Mouse (Mus musculus): Measurements from ENCODE around the gene Gm14085. TPM values are rescaled to one million over a fixed set of nuclear protein-coding genes. Genes with fewer than 3 reads are reported as not detected.

Gene Gm14085
- polyA plus RNA-seq, 1 experiment from 2014 or later: 0.09 TPM

GRCm38 (mm10) chr2:122532136-122532801 is 47.5 kb downstream of the Gm14085 start:
- WGBS: 82% methylated on average over 2 of the region's 2 CpGs
- no peak overlapping the region for H3K9ac ChIP-seq (ENCODE audit: low read depth, low read length)
- H3K36me3 ChIP-seq (ENCODE audit: control insufficient read depth, insufficient read depth, low read length): no peaks in the 10 kb centered on the region
- H3K4me2 ChIP-seq (replicated peaks; ENCODE audit: low read depth, low read length): no peak overlapping the region
- H3K27me3 ChIP-seq (ENCODE audit: control insufficient read depth, insufficient read depth, low read length): no peaks in the 10 kb centered on the region
- H3K4me3 ChIP-seq (ENCODE audit: low read length): no peak overlapping the region
- no peaks in the 10 kb centered on the region for H3K9me3 ChIP-seq (ENCODE audit: control insufficient read depth, low read length)
- H3K27ac ChIP-seq (ENCODE audit: low read depth, low read length): no peak overlapping the region
- no peak for ATAC-seq (ENCODE audit: low FRiP score, low TSS enrichment)
- no peaks in the 10 kb centered on the region for H3K4me1 ChIP-seq (ENCODE audit: control insufficient read depth, insufficient read depth, low read length)

DNA sequence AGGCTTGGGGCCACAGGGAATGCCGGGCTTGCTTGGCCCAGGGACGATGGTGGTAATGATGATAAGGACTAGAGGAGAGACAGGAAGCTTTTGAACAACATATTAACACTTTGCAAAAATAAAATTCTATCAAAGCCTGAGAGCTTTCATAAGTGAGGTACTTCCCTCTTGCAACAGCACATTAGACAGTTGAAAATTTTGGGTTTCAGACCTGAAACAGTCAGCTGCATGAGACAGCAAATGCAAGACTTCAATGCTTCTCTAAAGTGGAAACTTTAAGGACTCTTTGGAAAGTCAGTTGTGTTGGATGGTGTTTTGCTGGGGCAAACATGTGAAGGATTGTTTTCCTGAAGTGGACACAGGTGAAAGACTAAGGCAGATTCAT is 48.1 kb downstream of the Gm14085 start:
- Histone ChIP-seq H3K9ac (ENCODE audit: low read depth, low read length) (no peak overlapping the region), H3K9me3 (ENCODE audit: control insufficient read depth, low read length) (no peaks in the 10 kb centered on the region), H3K27ac (ENCODE audit: low read depth, low read length) (no peak overlapping the region), H3K4me2 (replicated peaks; ENCODE audit: low read depth, low read length) (no peak overlapping the region), H3K4me3 (ENCODE audit: low read length) (no peak overlapping the region), H3K27me3 (ENCODE audit: control insufficient read depth, insufficient read depth, low read length) (no peaks in the 10 kb centered on the region), H3K36me3 (ENCODE audit: control insufficient read depth, insufficient read depth, low read length) (no peaks in the 10 kb centered on the region), H3K4me1 (ENCODE audit: control insufficient read depth, insufficient read depth, low read length) (no peaks in the 10 kb centered on the region)
- no peak for ATAC-seq (ENCODE audit: low FRiP score, low TSS enrichment)
- WGBS: 100% methylated on average over 2 of the region's 2 CpGs

GRCm38 (mm10) chr2:122533378-122533777 is 48.6 kb downstream of the Gm14085 start:
- WGBS: 76% methylated on average over 2 of the region's 2 CpGs
- H3K36me3 ChIP-seq (ENCODE audit: control insufficient read depth, insufficient read depth, low read length): no peaks in the 10 kb centered on the region
- no peak overlapping the region for H3K27ac ChIP-seq (ENCODE audit: low read depth, low read length)
- H3K4me2 ChIP-seq (replicated peaks; ENCODE audit: low read depth, low read length): no peak overlapping the region
- no peaks in the 10 kb centered on the region for H3K27me3 ChIP-seq (ENCODE audit: control insufficient read depth, insufficient read depth, low read length)
- ATAC-seq (ENCODE audit: low FRiP score, low TSS enrichment): no peak
- no peak overlapping the region for H3K4me3 ChIP-seq (ENCODE audit: low read length)
- no peaks in the 10 kb centered on the region for H3K9me3 ChIP-seq (ENCODE audit: control insufficient read depth, low read length)
- H3K4me1 ChIP-seq (ENCODE audit: control insufficient read depth, insufficient read depth, low read length): no peaks in the 10 kb centered on the region
- no peak overlapping the region for H3K9ac ChIP-seq (ENCODE audit: low read depth, low read length)

GRCm38 (mm10) chr2:122534671-122535070 is 49.9 kb downstream of the Gm14085 start:
- Histone ChIP-seq H3K4me3 (ENCODE audit: low read length) (no peak overlapping the region), H3K9me3 (ENCODE audit: control insufficient read depth, low read length) (no peaks in the 10 kb centered on the region), H3K36me3 (ENCODE audit: control insufficient read depth, insufficient read depth, low read length) (no peaks in the 10 kb centered on the region), H3K4me1 (ENCODE audit: control insufficient read depth, insufficient read depth, low read length) (no peaks in the 10 kb centered on the region), H3K27me3 (ENCODE audit: control insufficient read depth, insufficient read depth, low read length) (no peaks in the 10 kb centered on the region), H3K27ac (ENCODE audit: low read depth, low read length) (no peak overlapping the region), H3K4me2 (replicated peaks; ENCODE audit: low read depth, low read length) (no peak overlapping the region), H3K9ac (ENCODE audit: low read depth, low read length) (no peak overlapping the region)
- no peak for ATAC-seq (ENCODE audit: low FRiP score, low TSS enrichment)
- WGBS: 82% methylated on average over 2 of the region's 2 CpGs

GRCm38 (mm10) chr2:122558317-122558716 is 73.6 kb downstream of the Gm14085 start:
- Histone ChIP-seq H3K27ac (ENCODE audit: low read depth, low read length) (no peak overlapping the region), H3K27me3 (ENCODE audit: control insufficient read depth, insufficient read depth, low read length) (no peaks in the 10 kb centered on the region), H3K9ac (ENCODE audit: low read depth, low read length) (no peak overlapping the region), H3K4me2 (replicated peaks; ENCODE audit: low read depth, low read length) (no peak overlapping the region), H3K4me1 (ENCODE audit: control insufficient read depth, insufficient read depth, low read length) (no peaks in the 10 kb centered on the region), H3K4me3 (ENCODE audit: low read length) (no peak overlapping the region), H3K36me3 (ENCODE audit: control insufficient read depth, insufficient read depth, low read length) (no peaks in the 10 kb centered on the region), H3K9me3 (ENCODE audit: control insufficient read depth, low read length) (no peaks in the 10 kb centered on the region)
- 39% methylated on average over 2 of the region's 2 CpGs for WGBS
- ATAC-seq (ENCODE audit: low FRiP score, low TSS enrichment): no peak

DNA sequence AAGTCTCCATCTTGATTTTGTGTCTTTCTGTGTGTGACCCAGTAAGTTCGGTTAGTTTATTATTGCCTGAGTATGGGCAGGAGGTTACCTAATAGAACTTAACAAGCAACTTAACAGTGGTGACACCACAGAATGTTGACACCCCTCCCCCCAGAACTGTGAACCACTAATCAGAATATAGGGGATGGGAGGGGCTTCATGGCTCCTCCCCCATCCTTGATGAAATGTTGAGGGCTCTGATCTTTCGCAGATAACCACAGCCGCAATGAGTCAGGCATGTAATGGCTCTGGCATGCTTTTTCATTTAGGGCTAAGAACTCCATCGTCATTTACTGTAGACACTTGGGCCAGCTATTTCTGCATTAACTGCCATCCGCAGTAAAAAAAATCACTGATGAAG is 76.5 kb downstream of the Gm14085 start:
- Histone ChIP-seq H3K4me2 (replicated peaks; ENCODE audit: low read depth, low read length) (no peak overlapping the region), H3K9me3 (ENCODE audit: control insufficient read depth, low read length) (no peaks in the 10 kb centered on the region), H3K9ac (ENCODE audit: low read depth, low read length) (no peak overlapping the region), H3K27ac (ENCODE audit: low read depth, low read length) (no peak overlapping the region), H3K36me3 (ENCODE audit: control insufficient read depth, insufficient read depth, low read length) (no peaks in the 10 kb centered on the region), H3K4me1 (ENCODE audit: control insufficient read depth, insufficient read depth, low read length) (no peaks in the 10 kb centered on the region), H3K4me3 (ENCODE audit: low read length) (no peak overlapping the region), H3K27me3 (ENCODE audit: control insufficient read depth, insufficient read depth, low read length) (no peaks in the 10 kb centered on the region)
- 92% methylated on average over 5 of the region's 5 CpGs for WGBS
- no peak for ATAC-seq (ENCODE audit: low FRiP score, low TSS enrichment)

DNA sequence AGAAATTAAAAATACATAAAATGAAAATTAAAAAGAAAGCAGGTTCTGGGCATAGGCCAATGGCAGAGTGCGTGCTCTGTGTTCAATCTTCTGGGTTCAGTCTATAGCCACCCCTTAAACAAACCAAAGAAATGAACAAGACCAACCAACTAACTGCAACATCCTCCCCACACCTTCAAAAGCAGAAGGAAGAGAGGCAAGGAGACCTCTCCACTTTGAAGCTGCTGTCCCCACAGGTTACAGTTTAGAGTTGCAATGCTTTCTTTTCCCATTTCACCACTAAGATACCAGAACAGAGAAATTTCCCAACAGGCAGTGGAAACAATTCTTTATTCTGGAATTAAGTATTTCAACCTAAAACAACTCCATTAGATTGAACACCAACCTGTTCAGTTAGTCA is 77.5 kb downstream of the Gm14085 start:
- Histone ChIP-seq H3K9ac (ENCODE audit: low read depth, low read length) (no peak overlapping the region), H3K9me3 (ENCODE audit: control insufficient read depth, low read length) (no peaks in the 10 kb centered on the region), H3K4me3 (ENCODE audit: low read length) (no peak overlapping the region), H3K27me3 (ENCODE audit: control insufficient read depth, insufficient read depth, low read length) (no peaks in the 10 kb centered on the region), H3K36me3 (ENCODE audit: control insufficient read depth, insufficient read depth, low read length) (no peaks in the 10 kb centered on the region), H3K4me1 (ENCODE audit: control insufficient read depth, insufficient read depth, low read length) (no peaks in the 10 kb centered on the region), H3K27ac (ENCODE audit: low read depth, low read length) (no peak overlapping the region), H3K4me2 (replicated peaks; ENCODE audit: low read depth, low read length) (no peak overlapping the region)
- ATAC-seq (ENCODE audit: low FRiP score, low TSS enrichment): no peak
- 96% methylated on average over 1 of the region's 1 CpGs for WGBS

- no peaks in the 10 kb centered on the region for H3K4me1 ChIP-seq (ENCODE audit: control insufficient read depth, insufficient read depth, low read length)
- H3K27ac ChIP-seq (ENCODE audit: low read depth, low read length): no peak overlapping the region
- no peaks in the 10 kb centered on the region for H3K27me3 ChIP-seq (ENCODE audit: control insufficient read depth, insufficient read depth, low read length)
- no peaks in the 10 kb centered on the region for H3K9me3 ChIP-seq (ENCODE audit: control insufficient read depth, low read length)
- H3K4me3 ChIP-seq (ENCODE audit: low read length): no peak overlapping the region
- H3K9ac ChIP-seq (ENCODE audit: low read depth, low read length): no peak overlapping the region
- H3K36me3 ChIP-seq (ENCODE audit: control insufficient read depth, insufficient read depth, low read length): no peaks in the 10 kb centered on the region
- 9% methylated on average over 3 of the region's 3 CpGs for WGBS
- no peak overlapping the region for H3K4me2 ChIP-seq (replicated peaks; ENCODE audit: low read depth, low read length)
- peak; percentile 62; the same call in 1 of the 2 replicates for ATAC-seq (ENCODE audit: low FRiP score, low TSS enrichment)
These were observed 84.7 kb downstream of the Gm14085 start for GRCm38 (mm10) chr2:122569439-122569838.

DNA sequence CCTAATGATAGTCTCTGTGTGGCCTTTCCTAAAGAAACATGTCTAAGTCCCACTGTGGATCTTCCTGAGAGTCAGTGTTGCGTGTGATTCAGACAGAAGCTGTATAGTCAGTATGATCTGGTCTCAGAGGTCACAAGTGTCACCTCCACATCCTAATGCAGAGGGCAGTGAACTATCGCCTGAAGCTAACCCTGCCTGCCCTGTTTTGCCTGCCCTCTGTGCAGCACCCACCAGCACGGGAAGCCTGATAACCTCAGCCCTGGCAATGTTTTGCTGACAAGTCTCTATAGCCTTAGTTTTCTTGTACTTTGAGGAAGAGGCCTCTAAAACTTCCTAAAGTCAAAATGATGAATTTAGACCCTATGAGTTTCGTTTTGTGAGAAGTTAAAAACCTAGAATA is 85.7 kb downstream of the Gm14085 start:
- Histone ChIP-seq H3K4me2 (replicated peaks; ENCODE audit: low read depth, low read length) (no peak overlapping the region), H3K27me3 (ENCODE audit: control insufficient read depth, insufficient read depth, low read length) (no peaks in the 10 kb centered on the region), H3K4me3 (ENCODE audit: low read length) (no peak overlapping the region), H3K9me3 (ENCODE audit: control insufficient read depth, low read length) (no peaks in the 10 kb centered on the region), H3K36me3 (ENCODE audit: control insufficient read depth, insufficient read depth, low read length) (no peaks in the 10 kb centered on the region), H3K4me1 (ENCODE audit: control insufficient read depth, insufficient read depth, low read length) (no peaks in the 10 kb centered on the region), H3K27ac (ENCODE audit: low read depth, low read length) (no peak overlapping the region), H3K9ac (ENCODE audit: low read depth, low read length) (no peak overlapping the region)
- 75% methylated on average over 4 of the region's 4 CpGs for WGBS
- no peak for ATAC-seq (ENCODE audit: low FRiP score, low TSS enrichment)

All from kidney, embryonic 14.5 days (tissue).